Mouse (Mus musculus): Measurements from ENCODE around the gene Hist1h4i. TPM values are rescaled to one million over a fixed set of nuclear protein-coding genes. Genes with fewer than 3 reads are reported as not detected.

Hist1h4i gene
- polyA plus RNA-seq, 2 experiments, result 36.5 to 87.2 TPM

- TF ChIP-seq CTCF (IDR thresholded peaks at IDR 0.05; ENCODE audit: low read depth) (no peak), EP300 (IDR thresholded peaks at IDR 0.05; ENCODE audit: low read depth) (no peak)
- no peak overlapping the region for H3K9ac ChIP-seq (replicated peaks)
- H3K36me3 ChIP-seq (replicated peaks; ENCODE audit: control insufficient read depth, insufficient read depth, low read depth), result no peaks in the 10 kb centered on the region
- ATAC-seq (ENCODE audit: insufficient read depth) (no peak), DNase-seq (ENCODE audit: low read depth in 3 of 3, low spot score in 3 of 3) (no peak)
- H3K27me3 ChIP-seq (ENCODE audit: control insufficient read depth, insufficient read depth, low read length), result peaks cover 89% of the 10 kb centered on the region
- H3K9me3 ChIP-seq (ENCODE audit: control insufficient read depth, low read length), result no peaks in the 10 kb centered on the region
- H3K4me1 ChIP-seq (replicated peaks; ENCODE audit: control insufficient read depth in 2 of 2, insufficient read depth in 2 of 2, low read length in 1 of 2), result peaks cover 2 to 5% of the 10 kb centered on the region in 2 experiments; a peak in 2 of 4 replicates
- 60% methylated on average over 7 of the region's 7 CpGs for WGBS (ENCODE audit: insufficient replicate concordance)
- no peak overlapping the region for H3K4me2 ChIP-seq (ENCODE audit: low read depth)
- no peak overlapping the region for H3K27ac ChIP-seq
- no peak overlapping the region for H3K4me3 ChIP-seq (ENCODE audit: insufficient read depth in 1 of 2, low read depth in 2 of 2, low read length in 2 of 2)
These were observed 33.3 kb downstream of the Hist1h4i start for GRCm38 (mm10) chr13:22007872-22008271.

DNA sequence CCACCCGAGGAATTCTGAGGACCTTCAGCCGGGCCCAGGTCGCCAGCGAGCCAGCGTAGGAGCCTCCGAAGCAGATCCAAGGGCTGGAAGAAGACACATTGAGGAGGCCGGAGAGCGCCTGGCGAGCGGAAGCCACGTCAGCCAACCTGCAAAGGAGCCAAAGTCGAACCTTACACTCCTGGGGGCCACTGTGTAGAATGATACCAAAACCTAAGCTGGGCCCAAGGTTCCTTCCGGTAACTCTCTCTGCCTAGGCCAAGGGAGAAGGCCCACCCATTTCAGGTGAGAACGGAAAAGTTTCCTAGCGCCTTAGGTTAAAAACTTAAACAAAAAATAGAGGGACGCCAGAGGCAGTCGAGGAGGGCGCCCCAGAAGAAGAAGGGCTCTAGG, 34.0 kb downstream of the Hist1h4i start:
- peaks cover 2 to 5% of the 10 kb centered on the region in 2 experiments; a peak in 2 of 4 replicates for H3K4me1 ChIP-seq (replicated peaks; ENCODE audit: control insufficient read depth in 2 of 2, insufficient read depth in 2 of 2, low read length in 1 of 2)
- peak; percentile 8; the same call in 1 of the 2 replicates for ATAC-seq (ENCODE audit: insufficient read depth)
- peaks cover 88% of the 10 kb centered on the region for H3K27me3 ChIP-seq (ENCODE audit: control insufficient read depth, insufficient read depth, low read length)
- H3K9ac ChIP-seq (replicated peaks), result no peak overlapping the region
- WGBS (ENCODE audit: insufficient replicate concordance), result 7% methylated on average over 18 of the region's 18 CpGs
- H3K36me3 ChIP-seq (replicated peaks; ENCODE audit: control insufficient read depth, insufficient read depth, low read depth), result no peaks in the 10 kb centered on the region
- no peak for DNase-seq (ENCODE audit: low read depth in 3 of 3, low spot score in 3 of 3)
- no peaks in the 10 kb centered on the region for H3K9me3 ChIP-seq (ENCODE audit: control insufficient read depth, low read length)
- peak overlapping the region; percentile 86 for H3K4me2 ChIP-seq (ENCODE audit: low read depth)
- TF ChIP-seq CTCF (IDR thresholded peaks at IDR 0.05; ENCODE audit: low read depth) (no peak), EP300 (IDR thresholded peaks at IDR 0.05; ENCODE audit: low read depth) (no peak)
- peak overlapping the region in 1 of 2 experiments; percentile 61; a peak in 2 of 4 replicates for H3K4me3 ChIP-seq (ENCODE audit: insufficient read depth in 1 of 2, low read depth in 2 of 2, low read length in 2 of 2)
- H3K27ac ChIP-seq, result no peak overlapping the region

DNA sequence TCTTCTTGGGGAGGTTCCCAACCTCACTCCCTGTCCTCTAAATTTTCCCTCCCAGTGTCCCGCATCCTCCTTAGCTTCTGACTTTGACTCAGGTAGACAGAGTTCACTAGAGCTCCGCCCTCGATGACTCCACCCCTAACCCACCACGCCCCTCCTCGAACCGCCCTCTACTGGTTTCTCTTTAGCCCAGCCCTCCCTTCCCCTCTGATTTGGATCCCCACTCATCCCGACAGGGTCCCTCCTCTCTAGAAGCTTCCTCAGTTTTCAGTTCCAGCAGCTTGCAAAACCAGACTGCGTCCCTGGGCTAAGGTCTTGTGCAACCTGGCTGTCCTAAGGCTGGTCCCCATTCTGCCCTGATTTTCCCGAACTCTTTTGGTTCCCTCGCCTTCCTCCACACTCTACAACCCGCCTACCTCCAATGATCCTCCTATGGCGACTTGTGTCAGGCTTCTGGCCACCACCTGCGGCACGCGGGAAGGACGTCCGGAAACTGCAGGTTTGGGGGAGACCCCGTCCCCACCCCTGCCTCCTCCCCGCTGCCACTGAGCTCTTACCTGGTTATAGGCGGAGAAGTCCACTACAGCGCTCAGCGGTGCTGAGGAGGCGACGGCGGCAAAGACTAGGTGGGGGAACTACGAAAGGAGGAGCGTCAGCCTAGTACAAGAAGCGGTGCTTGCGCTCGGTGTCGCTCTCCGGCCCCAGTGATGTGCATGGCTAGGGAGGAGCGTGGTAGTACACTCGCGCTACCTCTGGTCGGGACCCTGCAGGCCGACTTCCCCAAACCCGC, 34.6 kb downstream of the Hist1h4i start:
- H3K9me3 ChIP-seq (ENCODE audit: control insufficient read depth, low read length), result no peaks in the 10 kb centered on the region
- peak; percentile 82 for ATAC-seq (ENCODE audit: insufficient read depth)
- no peak overlapping the region for H3K27ac ChIP-seq
- H3K4me1 ChIP-seq (replicated peaks; ENCODE audit: control insufficient read depth in 2 of 2, insufficient read depth in 2 of 2, low read length in 1 of 2), result peaks cover 2 to 10% of the 10 kb centered on the region in 2 experiments; a peak in 3 of 4 replicates
- H3K4me2 ChIP-seq (ENCODE audit: low read depth), result peak overlapping the region; percentile 86
- no peaks in the 10 kb centered on the region for H3K36me3 ChIP-seq (replicated peaks; ENCODE audit: control insufficient read depth, insufficient read depth, low read depth)
- peak overlapping the region; percentile 35 for H3K9ac ChIP-seq (replicated peaks)
- 0 out of 2 replicates have a peak, but pooled peaks have one; percentile 27 for TF ChIP-seq CTCF (IDR thresholded peaks at IDR 0.05; ENCODE audit: low read depth)
- no peak for TF ChIP-seq EP300 (IDR thresholded peaks at IDR 0.05; ENCODE audit: low read depth)
- peaks cover 88% of the 10 kb centered on the region for H3K27me3 ChIP-seq (ENCODE audit: control insufficient read depth, insufficient read depth, low read length)
- peak overlapping the region; percentile 54 to 61 for H3K4me3 ChIP-seq (ENCODE audit: insufficient read depth in 1 of 2, low read depth in 2 of 2, low read length in 2 of 2)
- DNase-seq (ENCODE audit: low read depth in 3 of 3, low spot score in 3 of 3), result no peak
- under 1% methylated on average over 38 of the region's 38 CpGs for WGBS (ENCODE audit: insufficient replicate concordance)

DNA sequence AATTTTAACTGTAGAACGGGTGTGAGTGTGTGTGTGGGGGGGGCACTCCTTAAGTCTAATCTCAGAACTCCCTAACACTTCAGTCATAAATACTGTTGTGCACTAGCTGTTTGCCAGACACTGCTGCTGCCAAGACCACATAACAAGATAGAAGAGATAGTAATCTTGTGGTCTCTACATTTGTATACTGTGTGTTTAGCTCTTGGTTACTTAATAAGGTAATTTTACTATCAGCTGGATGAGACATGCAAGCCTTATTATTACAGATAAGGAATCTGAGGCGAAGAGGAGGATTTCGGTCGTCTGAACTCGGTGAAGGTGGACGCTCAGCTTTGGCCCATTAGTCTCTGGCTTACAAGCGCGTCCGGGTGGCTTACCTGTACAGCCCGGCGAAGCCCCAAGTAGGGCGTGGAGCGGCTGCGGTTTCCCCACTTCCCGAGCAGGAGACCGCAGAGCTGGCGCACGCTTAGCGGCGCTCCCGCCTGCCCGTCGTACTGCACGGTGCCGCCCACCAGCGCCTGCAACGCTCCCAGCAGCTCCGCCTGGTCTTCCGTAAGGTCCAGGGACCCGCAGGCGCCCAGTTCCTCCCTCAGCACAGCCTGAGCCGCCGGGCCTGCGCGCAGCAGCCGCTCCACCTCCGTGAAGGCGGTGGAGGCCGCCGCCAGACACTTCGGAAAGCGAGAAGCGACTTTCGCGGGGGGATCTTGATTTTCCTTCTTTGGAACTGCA, 35.4 kb downstream of the Hist1h4i start:
- H3K36me3 ChIP-seq (replicated peaks; ENCODE audit: control insufficient read depth, insufficient read depth, low read depth), result no peaks in the 10 kb centered on the region
- peak overlapping the region; percentile 35 for H3K9ac ChIP-seq (replicated peaks)
- peak overlapping the region; percentile 54 to 61 for H3K4me3 ChIP-seq (ENCODE audit: insufficient read depth in 1 of 2, low read depth in 2 of 2, low read length in 2 of 2)
- DNase-seq (ENCODE audit: low read depth in 3 of 3, low spot score in 3 of 3), result no peak
- peaks cover 89% of the 10 kb centered on the region for H3K27me3 ChIP-seq (ENCODE audit: control insufficient read depth, insufficient read depth, low read length)
- WGBS (ENCODE audit: insufficient replicate concordance), result under 1% methylated on average over 45 of the region's 45 CpGs
- peaks cover 2 to 13% of the 10 kb centered on the region in 2 experiments; a peak in 3 of 4 replicates for H3K4me1 ChIP-seq (replicated peaks; ENCODE audit: control insufficient read depth in 2 of 2, insufficient read depth in 2 of 2, low read length in 1 of 2)
- ATAC-seq (ENCODE audit: insufficient read depth), result peak; percentile 70; the same call in 1 of the 2 replicates
- TF ChIP-seq CTCF (IDR thresholded peaks at IDR 0.05; ENCODE audit: low read depth) (no peak), EP300 (IDR thresholded peaks at IDR 0.05; ENCODE audit: low read depth) (no peak)
- H3K27ac ChIP-seq, result no peak overlapping the region
- peak overlapping the region; percentile 86 for H3K4me2 ChIP-seq (ENCODE audit: low read depth)
- H3K9me3 ChIP-seq (ENCODE audit: control insufficient read depth, low read length), result no peaks in the 10 kb centered on the region

- Histone ChIP-seq H3K4me3 (ENCODE audit: insufficient read depth in 1 of 2, low read depth in 2 of 2, low read length in 2 of 2) (no peak overlapping the region), H3K4me2 (ENCODE audit: low read depth) (0 out of 2 replicates have a peak overlapping the region, but pooled peaks have one; percentile 15), H3K9ac (replicated peaks) (no peak overlapping the region), H3K27ac (no peak overlapping the region), H3K27me3 (ENCODE audit: control insufficient read depth, insufficient read depth, low read length) (peaks cover 89% of the 10 kb centered on the region), H3K9me3 (ENCODE audit: control insufficient read depth, low read length) (no peaks in the 10 kb centered on the region), H3K4me1 (replicated peaks; ENCODE audit: control insufficient read depth in 2 of 2, insufficient read depth in 2 of 2, low read length in 1 of 2) (peaks cover 2 to 19% of the 10 kb centered on the region in 2 experiments; a peak in 3 of 4 replicates), H3K36me3 (replicated peaks; ENCODE audit: control insufficient read depth, insufficient read depth, low read depth) (no peaks in the 10 kb centered on the region)
- 5% methylated on average over 5 of the region's 5 CpGs for WGBS (ENCODE audit: insufficient replicate concordance)
- DNase-seq (ENCODE audit: low read depth in 3 of 3, low spot score in 3 of 3), result no peak
- no peak for TF ChIP-seq CTCF (IDR thresholded peaks at IDR 0.05; ENCODE audit: low read depth)
- no peak for TF ChIP-seq EP300 (IDR thresholded peaks at IDR 0.05; ENCODE audit: low read depth)
- no peak for ATAC-seq (ENCODE audit: insufficient read depth)
These were observed 39.3 kb downstream of the Hist1h4i start for GRCm38 (mm10) chr13:22001823-22002222.

All from liver, embryonic 14.5 days (tissue).